Mouse (Mus musculus) myocyte (in vitro differentiated cells): ENCODE results near the gene Gsc. TPM values are rescaled to one million over a fixed set of nuclear protein-coding genes. Genes with fewer than 3 reads are reported as not detected.

Source experiments
- H3K27me3 ChIP-seq: one replicate; pipeline ENCODE4 v1.6.1; 2011; ENCODE audit not compliant: control insufficient read depth, insufficient read depth, insufficient read length
- H3K36me3 ChIP-seq: one replicate; pipeline ENCODE4 v1.6.1; 2011; ENCODE audit not compliant: control insufficient read depth, insufficient read depth
- H3K4me2 ChIP-seq: one replicate; pipeline ENCODE4 v1.6.1; 2011; ENCODE audit warnings: low read depth, control low read depth
- H3K4me3 ChIP-seq: one replicate; pipeline ENCODE4 v1.5.1; 2011; ENCODE audit warnings: mild to moderate bottlenecking, control low read depth, moderate library complexity
- H3K79me2 ChIP-seq: one replicate; pipeline ENCODE4 v1.6.1; 2011; ENCODE audit not compliant: control insufficient read depth, insufficient read depth
- H3ac ChIP-seq: one replicate; pipeline ENCODE4 v1.6.1; 2011; ENCODE audit not compliant: control insufficient read depth, insufficient read length
- CEBPB ChIP-seq: IDR thresholded peaks from 2 replicates; pipeline ENCODE4 v1.6.1; 2011; ENCODE audit warnings: mild to moderate bottlenecking, moderate library complexity; ENCODE audit not compliant: poor library complexity, insufficient read depth, severe bottlenecking
- E2F4 ChIP-seq: IDR thresholded peaks from one replicate; pipeline ENCODE4 v1.6.1; 2011; ENCODE audit warnings: mild to moderate bottlenecking, control low read depth, moderate library complexity; ENCODE audit not compliant: insufficient read depth
- MAX ChIP-seq: IDR thresholded peaks from one replicate; pipeline ENCODE4 v1.6.1; 2011; ENCODE audit warnings: low read depth, mild to moderate bottlenecking, control low read depth
- MYOD1 ChIP-seq, 3 experiments: IDR thresholded peaks; one replicate each; pipeline ENCODE4 v1.6.1; 2011; ENCODE audit warnings: control low read depth in 2 of 3, low read depth in 2 of 3, mild to moderate bottlenecking in 2 of 3, moderate library complexity in 1 of 3; ENCODE audit not compliant: insufficient read length in 2 of 3, control insufficient read depth in 1 of 3
- MYOG ChIP-seq, 3 experiments: IDR thresholded peaks; one replicate each; pipeline ENCODE4 v1.6.1; 2011; ENCODE audit warnings: control low read depth in 2 of 3, low read depth in 2 of 3, mild to moderate bottlenecking in 2 of 3; ENCODE audit not compliant: insufficient read length in 2 of 3, control insufficient read depth in 1 of 3, insufficient read depth in 1 of 3
- POLR2A ChIP-seq: IDR thresholded peaks from one replicate; pipeline ENCODE4 v1.6.1; 2011; ENCODE audit warnings: low read depth, mild to moderate bottlenecking, control low read depth, moderate library complexity; ENCODE audit not compliant: insufficient read length
- POLR2AphosphoS2 ChIP-seq: IDR thresholded peaks from one replicate; pipeline ENCODE4 v1.6.1; 2011; ENCODE audit warnings: low read depth, control low read depth; ENCODE audit not compliant: insufficient read length
- REST ChIP-seq: IDR thresholded peaks from one replicate; pipeline ENCODE4 v1.6.1; 2011; ENCODE audit warnings: mild to moderate bottlenecking, control low read depth, moderate library complexity; ENCODE audit not compliant: insufficient read depth, insufficient read length
- SRF ChIP-seq: IDR thresholded peaks from one replicate; pipeline ENCODE4 v1.6.1; 2011; ENCODE audit warnings: low read depth; ENCODE audit not compliant: control insufficient read depth, insufficient read length
- TCF12 ChIP-seq: IDR thresholded peaks from one replicate; pipeline ENCODE4 v1.6.1; 2011; ENCODE audit warnings: mild to moderate bottlenecking, control low read depth; ENCODE audit not compliant: poor library complexity, insufficient read depth, severe bottlenecking
- TCF3 ChIP-seq: IDR thresholded peaks from one replicate; pipeline ENCODE4 v1.6.1; 2011; ENCODE audit warnings: low read depth, control low read depth; ENCODE audit not compliant: insufficient read length
- USF1 ChIP-seq: IDR thresholded peaks from one replicate; pipeline ENCODE4 v1.6.1; 2011; ENCODE audit warnings: low read depth, mild to moderate bottlenecking, control low read depth, moderate library complexity
- polyA plus RNA-seq: library from polyadenylated mRNA; unstranded; fragments of >200 nt; fragmentation: generic; extraction: Trizol; gene quantifications from one replicate; pipeline ENCODE4 v1.2.1, GENCODE M21; 2012; ENCODE audit warnings: missing spikeins

Gene Gsc
- polyA plus RNA-seq, 1 experiment, result not detected

DNA sequence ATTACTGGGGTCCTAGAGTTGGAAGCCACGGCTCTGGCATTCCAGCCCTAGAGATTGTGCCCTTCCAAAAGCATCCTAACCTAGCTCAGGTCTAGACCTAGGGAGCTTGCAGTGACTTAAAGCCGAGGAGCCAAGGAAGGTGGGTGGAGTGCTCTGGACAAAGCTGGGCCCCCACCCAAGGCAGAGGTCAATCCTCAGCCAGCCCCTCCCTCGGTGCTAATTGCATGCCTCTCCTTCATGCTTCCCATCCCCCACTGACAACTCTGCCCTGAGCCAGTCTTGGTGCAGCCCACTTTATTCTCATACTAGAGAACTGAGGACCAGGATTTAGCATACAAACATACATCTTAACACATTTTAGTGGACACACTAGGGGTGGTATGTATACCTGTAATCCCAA is 12.0 kb upstream of the Gsc start:
- H3K36me3 ChIP-seq, result no peaks in the 10 kb centered on the region
- no peak overlapping the region for H3ac ChIP-seq
- H3K4me3 ChIP-seq, result no peak overlapping the region
- peaks cover 20% of the 10 kb centered on the region for H3K27me3 ChIP-seq
- TF ChIP-seq USF1 (no peak), TCF12 (no peak), POLR2A (no peak), SRF (no peak), MYOD1 (IDR thresholded peaks at IDR 0.05; ENCODE audit: control insufficient read depth in 1 of 3, insufficient read length in 2 of 3, low read depth in 2 of 3) (no peak)
- no peak overlapping the region for H3K4me2 ChIP-seq
- H3K79me2 ChIP-seq, result no peaks in the 10 kb centered on the region

DNA sequence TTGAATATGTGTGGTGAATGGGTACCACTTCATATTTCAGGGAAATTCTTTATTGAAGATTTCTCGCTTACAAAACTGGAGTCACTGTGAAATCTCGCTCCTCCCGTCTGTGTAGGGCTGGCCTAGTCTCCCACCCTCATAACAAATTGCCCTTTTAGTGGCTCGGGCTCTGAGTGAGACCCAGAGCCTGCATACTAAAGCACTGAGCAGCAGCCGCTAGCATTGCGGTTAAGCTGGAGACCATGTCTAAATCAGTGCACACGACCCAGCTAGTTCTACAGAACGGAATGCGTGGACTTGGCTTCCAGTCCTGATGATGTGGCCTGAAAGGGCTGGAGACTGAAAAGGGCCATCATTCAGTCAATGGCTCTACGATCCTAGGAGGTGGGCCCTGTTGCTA is 7.9 kb upstream of the Gsc start:
- TF ChIP-seq MAX (no peak), MYOG (IDR thresholded peaks at IDR 0.05; ENCODE audit: control insufficient read depth in 1 of 3, insufficient read depth in 1 of 3, insufficient read length in 2 of 3, low read depth in 2 of 3) (no peak), E2F4 (no peak), SRF (no peak), CEBPB (no peak), MYOD1 (IDR thresholded peaks at IDR 0.05; ENCODE audit: control insufficient read depth in 1 of 3, insufficient read length in 2 of 3, low read depth in 2 of 3) (no peak), POLR2AphosphoS2 (no peak), TCF12 (no peak), POLR2A (no peak), USF1 (no peak), REST (no peak), TCF3 (no peak)
- peaks cover 11% of the 10 kb centered on the region for H3K27me3 ChIP-seq
- no peak overlapping the region for H3K4me3 ChIP-seq

DNA sequence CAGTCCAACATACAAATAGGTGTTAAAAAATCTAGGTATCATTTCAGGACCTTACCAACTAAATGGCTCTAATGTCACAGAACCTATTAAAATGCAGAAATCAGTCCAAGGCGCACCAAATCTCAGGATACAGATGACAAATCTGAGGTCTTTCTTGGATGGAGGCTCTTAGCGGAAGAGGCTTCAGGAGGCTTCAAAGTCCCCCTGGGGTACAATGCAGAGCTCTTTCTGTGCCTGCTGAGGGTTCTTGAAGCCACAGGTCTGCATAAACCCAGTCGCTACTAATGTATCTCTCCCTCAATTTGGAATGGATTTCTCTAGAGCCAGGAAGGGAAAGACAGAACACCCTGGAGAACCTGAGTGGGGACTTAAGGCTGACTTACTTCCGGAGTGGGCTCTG is 5.1 kb upstream of the Gsc start:
- no peak overlapping the region for H3K4me2 ChIP-seq

More for the DNA sequence above, 7.9 kb upstream of the Gsc start:
- H3K4me2 ChIP-seq, result no peak overlapping the region
- no peaks in the 10 kb centered on the region for H3K36me3 ChIP-seq
- H3K79me2 ChIP-seq, result no peaks in the 10 kb centered on the region
- H3ac ChIP-seq, result no peak overlapping the region

DNA sequence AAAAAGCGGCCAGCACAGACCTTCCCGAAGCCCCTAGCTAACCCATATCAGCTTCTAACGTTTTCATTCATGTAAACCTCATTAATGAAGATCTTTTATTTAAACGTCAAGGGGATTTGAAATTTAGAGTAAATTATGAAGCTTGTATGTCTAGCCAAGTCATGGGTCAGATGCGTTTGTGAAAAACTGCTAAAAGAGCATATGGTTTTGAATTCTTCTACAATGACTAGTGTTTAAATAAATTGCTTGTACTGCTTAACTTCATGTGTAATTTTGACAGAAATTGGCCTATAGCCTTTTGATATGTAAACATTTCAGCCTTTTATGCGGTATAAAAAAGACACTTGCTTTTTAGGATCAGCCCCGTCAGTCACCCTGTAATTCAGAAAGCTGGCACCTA is 4.4 kb upstream of the Gsc start:
- Histone ChIP-seq H3ac (no peak overlapping the region), H3K36me3 (no peaks in the 10 kb centered on the region), H3K27me3 (peaks cover 25% of the 10 kb centered on the region), H3K4me3 (no peak overlapping the region), H3K79me2 (no peaks in the 10 kb centered on the region), H3K4me2 (no peak overlapping the region)
- TF ChIP-seq E2F4, result no peak
- TF ChIP-seq POLR2A, result no peak
- TF ChIP-seq MAX, result no peak
- TF ChIP-seq MYOG (IDR thresholded peaks at IDR 0.05; ENCODE audit: control insufficient read depth in 1 of 3, insufficient read depth in 1 of 3, insufficient read length in 2 of 3, low read depth in 2 of 3), result no peak
- TF ChIP-seq CEBPB, result no peak
- TF ChIP-seq USF1, result no peak
- TF ChIP-seq POLR2AphosphoS2, result no peak
- no peak for TF ChIP-seq TCF3
- no peak for TF ChIP-seq TCF12
- TF ChIP-seq MYOD1 (IDR thresholded peaks at IDR 0.05; ENCODE audit: control insufficient read depth in 1 of 3, insufficient read length in 2 of 3, low read depth in 2 of 3), result no peak
- no peak for TF ChIP-seq SRF
- no peak for TF ChIP-seq REST

More for the DNA sequence above, 5.1 kb upstream of the Gsc start:
- Histone ChIP-seq H3K79me2 (no peaks in the 10 kb centered on the region), H3K4me3 (no peak overlapping the region), H3K27me3 (peaks cover 19% of the 10 kb centered on the region), H3K36me3 (no peaks in the 10 kb centered on the region), H3ac (no peak overlapping the region)
- no peak for TF ChIP-seq USF1
- no peak for TF ChIP-seq CEBPB
- no peak for TF ChIP-seq POLR2AphosphoS2
- no peak for TF ChIP-seq MYOG (IDR thresholded peaks at IDR 0.05; ENCODE audit: control insufficient read depth in 1 of 3, insufficient read depth in 1 of 3, insufficient read length in 2 of 3, low read depth in 2 of 3)

DNA sequence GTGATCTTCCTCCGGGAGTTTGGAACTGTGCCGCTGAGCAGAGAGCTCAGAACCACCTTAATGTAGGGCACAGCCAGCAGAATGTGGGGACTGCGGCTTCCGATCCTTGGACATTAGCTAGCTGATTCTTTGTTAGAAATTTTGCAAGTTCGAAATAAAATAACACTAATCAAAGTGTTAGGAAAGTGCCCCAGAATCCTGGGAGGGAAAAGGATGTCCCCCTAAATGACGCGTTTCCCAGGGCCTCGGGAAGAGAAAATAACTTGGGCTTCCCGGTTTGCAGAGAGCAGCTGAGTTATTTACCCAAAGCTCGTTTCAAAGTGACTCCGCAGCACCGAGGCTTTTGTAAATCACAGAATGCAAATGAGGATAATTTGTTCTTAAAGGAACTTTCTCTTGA is 3.9 kb upstream of the Gsc start:
- Histone ChIP-seq H3K4me2 (no peak overlapping the region), H3K27me3 (peaks cover 30% of the 10 kb centered on the region), H3K4me3 (no peak overlapping the region), H3K79me2 (no peaks in the 10 kb centered on the region), H3K36me3 (no peaks in the 10 kb centered on the region), H3ac (no peak overlapping the region)
- no peak for TF ChIP-seq POLR2AphosphoS2
- no peak for TF ChIP-seq CEBPB
- TF ChIP-seq MAX, result no peak
- no peak for TF ChIP-seq E2F4
- no peak for TF ChIP-seq SRF
- no peak for TF ChIP-seq TCF12
- no peak for TF ChIP-seq REST
- TF ChIP-seq USF1, result no peak
- TF ChIP-seq MYOD1 (IDR thresholded peaks at IDR 0.05; ENCODE audit: control insufficient read depth in 1 of 3, insufficient read length in 2 of 3, low read depth in 2 of 3), result no peak
- no peak for TF ChIP-seq MYOG (IDR thresholded peaks at IDR 0.05; ENCODE audit: control insufficient read depth in 1 of 3, insufficient read depth in 1 of 3, insufficient read length in 2 of 3, low read depth in 2 of 3)
- no peak for TF ChIP-seq POLR2A
- TF ChIP-seq TCF3, result no peak
